Mouse (Mus musculus): ENCODE results near the gene Gm5089.
"Not testable (repeated sequence)": the region's sequence is repeated elsewhere in the genome, so short reads cannot be mapped to it uniquely, and the experiment has no call there.

Gm5089 gene

DNA sequence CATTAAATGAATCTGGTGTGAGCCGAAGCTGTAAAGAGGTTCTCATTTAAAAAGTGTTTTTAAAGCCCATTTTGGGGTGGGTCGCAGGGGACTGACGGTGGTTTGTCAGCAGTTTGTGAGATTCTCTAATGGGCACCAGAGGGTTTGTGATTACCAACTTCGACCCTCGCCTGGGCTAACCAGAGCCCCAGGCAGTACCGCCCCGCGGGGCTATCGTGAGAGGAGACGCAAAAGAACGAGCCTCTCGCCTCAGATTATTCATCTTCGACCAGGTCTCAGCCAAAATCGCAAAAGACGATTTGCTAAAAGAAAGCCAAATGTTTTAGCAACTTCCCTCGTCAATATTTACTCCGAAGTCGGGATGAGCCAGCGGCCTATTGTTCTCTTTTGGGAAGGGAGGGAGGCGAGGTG lies 26.4 kb upstream of the Gm5089 start:
- DNase-seq: no peak

DNA sequence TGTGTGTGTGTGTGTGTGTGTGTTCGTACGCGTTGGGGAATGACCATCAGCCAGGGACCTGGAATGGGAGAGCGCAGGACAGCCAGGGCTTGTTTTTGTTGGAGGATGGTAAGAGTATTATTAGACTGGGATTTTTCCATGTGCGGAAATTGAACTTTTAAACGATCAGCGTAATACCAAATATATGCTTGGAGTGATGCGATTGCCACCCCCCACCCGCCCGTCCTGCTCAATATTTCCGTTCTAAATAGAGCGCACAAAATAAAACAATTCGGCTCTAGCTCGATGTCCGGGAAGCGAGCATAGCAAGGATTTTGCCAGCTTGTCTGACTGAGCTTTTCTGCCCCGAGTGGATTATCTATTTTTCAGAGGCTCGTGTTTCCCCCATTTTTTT lies 25.9 kb upstream of the Gm5089 start:
- DNase-seq: no peak

DNA sequence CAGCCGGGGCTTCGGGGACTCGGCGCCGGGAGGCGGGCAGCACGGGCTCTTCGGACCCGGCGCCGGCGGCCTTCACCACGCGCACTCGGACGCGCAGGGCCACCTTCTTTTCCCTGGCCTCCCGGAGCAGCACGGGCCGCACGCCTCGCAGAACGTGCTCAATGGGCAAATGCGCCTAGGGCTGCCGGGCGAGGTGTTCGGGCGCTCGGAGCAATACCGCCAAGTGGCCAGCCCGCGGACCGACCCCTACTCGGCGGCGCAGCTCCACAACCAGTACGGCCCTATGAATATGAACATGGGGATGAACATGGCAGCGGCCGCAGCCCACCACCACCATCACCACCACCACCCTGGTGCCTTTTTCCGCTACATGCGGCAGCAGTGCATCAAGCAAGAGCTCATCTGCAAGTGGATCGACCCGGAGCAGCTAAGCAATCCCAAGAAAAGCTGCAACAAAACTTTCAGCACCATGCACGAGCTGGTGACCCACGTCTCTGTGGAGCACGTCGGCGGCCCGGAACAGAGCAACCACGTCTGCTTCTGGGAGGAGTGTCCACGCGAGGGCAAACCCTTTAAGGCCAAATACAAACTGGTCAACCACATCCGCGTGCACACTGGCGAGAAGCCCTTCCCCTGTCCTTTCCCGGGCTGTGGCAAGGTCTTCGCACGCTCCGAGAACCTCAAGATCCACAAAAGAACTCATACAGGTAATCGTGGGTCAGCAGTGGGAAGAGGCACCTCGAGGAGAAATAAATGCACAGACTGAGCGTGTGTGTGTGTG lies 25.3 kb upstream of the Gm5089 start:
- DNase-seq: no peak

DNA sequence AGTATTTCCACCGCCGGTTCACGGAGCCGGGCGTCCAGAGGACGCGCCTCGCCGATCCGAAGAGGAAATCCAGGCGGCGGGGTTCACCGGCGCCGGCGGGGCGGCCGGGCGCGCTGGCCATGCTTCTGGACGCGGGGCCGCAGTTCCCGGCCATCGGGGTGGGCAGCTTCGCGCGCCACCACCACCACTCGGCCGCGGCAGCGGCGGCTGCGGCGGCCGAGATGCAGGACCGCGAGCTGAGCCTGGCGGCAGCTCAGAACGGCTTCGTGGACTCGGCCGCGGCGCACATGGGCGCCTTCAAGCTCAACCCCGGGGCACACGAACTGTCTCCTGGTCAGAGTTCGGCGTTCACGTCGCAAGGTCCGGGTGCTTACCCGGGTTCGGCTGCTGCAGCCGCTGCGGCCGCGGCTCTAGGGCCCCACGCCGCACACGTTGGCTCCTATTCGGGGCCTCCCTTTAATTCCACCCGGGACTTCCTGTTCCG lies 24.7 kb upstream of the Gm5089 start:
- no peak for DNase-seq

DNA sequence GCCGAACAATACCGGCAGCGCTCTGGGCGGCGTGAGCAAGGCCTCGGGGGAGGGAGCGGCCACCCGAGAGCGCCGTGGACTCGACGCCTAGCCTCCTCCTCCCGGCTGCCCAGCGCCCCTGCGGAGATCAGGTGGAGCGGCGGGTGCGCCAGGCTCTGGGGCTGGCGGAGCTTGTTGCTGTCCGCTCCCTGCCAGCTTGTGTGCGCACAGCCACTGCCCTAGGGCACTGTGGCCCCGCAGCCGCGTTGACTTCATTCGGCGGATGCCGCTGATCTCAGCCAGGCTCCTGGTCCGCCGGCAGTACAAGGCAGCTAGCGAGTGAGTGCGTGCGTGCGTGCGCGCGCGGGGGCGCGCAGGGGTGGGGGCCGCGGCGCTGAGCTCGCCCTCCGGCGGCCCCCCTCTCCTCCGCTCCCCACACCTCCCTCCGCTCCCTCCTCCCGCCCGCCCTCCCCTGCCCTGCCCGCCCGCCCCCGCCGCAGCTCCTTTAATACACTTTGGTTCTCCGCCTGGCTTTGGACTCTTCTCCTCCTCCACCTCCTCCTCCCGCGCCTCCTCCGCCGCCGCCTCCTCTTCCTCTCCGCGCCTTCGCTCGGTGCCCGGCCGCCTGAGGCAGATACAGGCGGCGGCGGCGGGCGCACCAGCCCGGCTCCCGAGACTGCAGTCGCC lies 24.1 kb upstream of the Gm5089 start, which contains the start of gene Zic2:
Zic2 (plus strand) TSS at position 545 of the 666 bp plus-strand sequence.
- no peak for DNase-seq

DNA sequence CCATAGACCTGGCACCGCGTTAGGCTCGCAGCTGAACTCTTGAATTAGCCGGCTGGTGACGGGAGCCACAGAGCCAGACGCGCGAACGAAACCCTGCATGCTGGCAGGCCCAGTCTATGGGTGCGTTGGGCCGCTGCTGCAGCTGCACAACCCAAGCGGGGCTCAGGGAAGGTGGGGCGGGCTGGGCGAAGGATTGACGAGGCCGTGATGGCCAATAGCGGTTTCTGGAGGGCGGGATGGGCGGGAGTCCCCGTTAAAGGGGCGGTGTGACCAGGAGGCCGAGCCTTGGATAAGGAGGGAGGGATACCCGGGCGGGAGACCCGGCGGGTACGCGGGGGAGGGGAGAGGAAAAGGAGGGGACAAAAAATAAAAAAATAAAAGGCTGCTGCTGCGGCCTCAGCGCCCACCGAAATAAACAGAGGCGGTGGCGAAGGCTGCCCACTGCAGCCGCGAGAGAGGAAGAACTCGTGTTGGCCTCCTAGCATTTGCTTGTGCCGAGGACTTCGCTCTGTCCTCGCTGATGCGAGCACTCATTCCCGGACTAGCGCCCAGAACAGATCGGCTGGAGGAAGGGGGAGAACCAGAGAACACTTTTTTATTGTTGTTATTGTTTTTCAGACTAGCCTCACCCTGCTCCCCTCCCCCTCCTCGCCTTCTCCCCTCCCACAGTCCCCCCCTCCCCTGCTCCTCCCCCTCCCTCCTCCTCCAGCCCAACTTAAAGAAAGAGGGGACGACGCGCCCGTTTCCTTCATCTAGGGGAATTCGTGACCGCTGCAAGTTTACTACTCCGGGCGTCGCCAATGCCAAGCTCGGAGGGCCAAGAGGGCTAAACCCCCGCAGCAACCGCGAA lies 23.4 kb upstream of the Gm5089 start:
- DNase-seq: no peak

DNA sequence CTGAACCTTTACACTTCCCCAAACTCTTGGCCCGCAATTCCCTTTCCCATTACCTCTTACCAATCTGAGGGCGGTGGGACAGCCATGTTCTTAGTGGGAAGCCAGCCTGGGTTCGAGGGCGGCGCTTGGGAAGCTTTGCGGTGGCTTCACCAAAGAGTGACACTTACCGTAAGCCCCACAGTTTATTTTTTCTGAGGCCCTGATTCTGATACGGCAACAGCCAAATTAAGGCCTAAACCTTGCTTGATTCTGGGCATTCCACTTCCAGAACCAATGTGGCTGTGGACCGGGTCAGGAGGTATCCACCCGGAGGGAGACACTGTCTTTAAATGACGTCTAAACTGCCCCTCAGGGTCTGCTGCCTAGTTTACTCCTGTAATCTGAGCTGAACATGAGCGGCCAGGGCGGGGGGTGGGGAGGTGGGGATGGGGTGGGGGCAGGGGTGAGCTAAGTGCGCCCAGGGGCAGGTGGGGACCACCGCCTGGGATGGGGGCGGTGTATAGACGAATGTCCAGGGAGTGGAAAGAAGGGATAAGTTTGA lies 22.4 kb upstream of the Gm5089 start:
- no peak for DNase-seq

DNA sequence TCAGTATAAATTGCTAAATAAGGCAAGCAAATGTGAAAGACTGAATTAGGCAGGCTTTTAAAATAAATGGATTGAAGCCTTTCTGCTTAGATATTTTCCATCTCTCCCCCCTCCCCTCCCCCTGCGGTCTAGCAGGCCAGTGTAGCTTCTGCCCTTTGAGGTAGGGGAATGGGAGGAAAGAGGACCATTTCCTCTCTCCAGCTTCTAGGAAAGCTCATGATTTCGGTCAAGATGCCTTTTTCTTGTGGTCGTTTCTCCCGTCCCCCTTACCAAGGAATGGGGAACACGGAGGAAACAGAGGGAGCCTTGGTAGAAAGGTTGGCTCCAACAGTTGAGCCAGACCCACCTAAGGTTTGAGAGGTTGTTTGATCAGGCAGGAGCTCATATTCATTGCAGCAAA lies 21.7 kb upstream of the Gm5089 start:
- no peak for DNase-seq

DNA sequence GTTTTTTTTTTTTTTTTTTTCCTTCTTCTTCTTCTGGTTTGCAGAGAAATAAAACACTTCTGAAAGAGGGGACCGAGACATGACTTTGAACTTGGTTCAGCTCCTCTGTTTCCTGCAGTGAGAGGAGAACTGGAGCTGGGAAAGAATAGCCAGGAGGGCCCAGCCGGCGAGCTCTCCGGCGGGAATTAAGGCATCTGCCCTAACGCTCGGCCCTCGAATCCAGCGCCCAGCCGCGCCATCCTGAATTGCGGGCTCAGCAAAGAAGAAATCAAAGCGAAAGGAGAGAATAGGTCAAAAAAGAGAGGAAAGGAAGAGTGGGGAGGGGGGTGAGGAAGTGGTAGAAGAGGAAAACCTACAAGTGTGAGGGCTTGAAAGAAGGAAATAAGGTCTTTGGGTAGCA lies 21.2 kb upstream of the Gm5089 start:
- DNase-seq: no peak

DNA sequence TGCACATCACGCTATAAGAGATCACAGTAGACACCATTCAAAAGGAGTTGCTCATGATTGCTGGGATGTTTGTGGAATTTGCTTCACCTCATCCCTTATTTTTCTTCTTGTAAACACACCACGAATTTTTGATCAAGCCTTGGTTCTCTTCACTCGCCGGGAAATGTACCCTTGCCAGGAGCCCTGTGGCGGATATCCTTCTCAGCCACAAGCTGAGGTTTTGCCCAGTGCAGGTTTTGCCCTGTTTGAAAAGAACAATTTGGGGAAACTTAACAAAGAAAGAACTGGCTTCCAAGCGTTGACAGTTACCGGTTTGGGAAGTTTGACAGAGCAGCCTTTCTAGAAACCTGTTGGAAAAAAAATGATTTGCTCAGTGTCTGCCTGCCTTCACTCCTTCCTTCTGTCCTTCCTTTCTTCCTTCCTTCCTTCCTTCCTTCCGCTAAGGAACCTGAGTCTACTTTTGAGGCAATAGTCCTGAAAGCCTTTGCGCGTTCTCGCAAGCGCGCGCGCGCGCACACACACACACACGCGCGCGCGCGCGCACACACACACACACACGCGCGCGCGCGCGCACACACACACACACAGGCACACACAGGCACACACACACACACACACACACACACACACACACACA lies 20.7 kb upstream of the Gm5089 start:
- no peak for DNase-seq

DNA sequence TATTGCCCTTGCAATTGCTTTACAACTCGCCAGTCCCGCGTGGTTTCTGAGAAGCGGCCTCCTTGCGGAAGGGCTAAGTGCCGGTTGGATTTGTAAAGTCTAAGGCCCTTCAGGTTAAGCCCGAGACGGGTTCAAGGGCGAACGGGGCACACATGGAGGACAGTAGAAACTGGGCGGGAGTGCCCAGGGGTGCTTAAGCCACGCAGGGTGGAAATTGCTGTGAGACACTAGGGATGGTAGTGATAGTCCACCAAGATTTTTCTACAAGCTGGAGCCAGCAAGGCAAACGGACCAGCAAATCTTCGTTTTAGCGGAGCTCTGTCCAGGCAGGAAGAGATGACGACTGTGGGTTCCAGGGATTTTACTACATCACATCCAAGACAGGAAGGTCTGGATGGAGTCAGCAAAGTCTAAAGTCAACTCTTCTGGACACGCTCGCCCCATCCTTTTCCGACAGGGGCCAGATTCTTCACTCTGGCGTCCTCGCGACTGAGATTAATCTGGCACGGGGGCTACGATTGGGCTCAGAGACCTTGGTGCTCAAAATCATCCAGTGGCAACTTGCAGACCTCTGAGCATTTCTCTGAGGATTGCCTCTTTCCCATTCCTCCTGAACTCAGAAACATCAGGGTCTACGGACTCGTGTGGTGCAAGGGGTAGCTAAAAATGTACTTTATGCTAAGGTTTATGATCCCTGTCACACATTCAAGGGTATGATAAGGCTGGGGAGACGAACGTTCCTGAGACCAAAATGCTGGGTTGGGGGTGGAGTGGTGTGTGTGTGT lies 18.2 kb upstream of the Gm5089 start:
- DNase-seq: no peak

DNA sequence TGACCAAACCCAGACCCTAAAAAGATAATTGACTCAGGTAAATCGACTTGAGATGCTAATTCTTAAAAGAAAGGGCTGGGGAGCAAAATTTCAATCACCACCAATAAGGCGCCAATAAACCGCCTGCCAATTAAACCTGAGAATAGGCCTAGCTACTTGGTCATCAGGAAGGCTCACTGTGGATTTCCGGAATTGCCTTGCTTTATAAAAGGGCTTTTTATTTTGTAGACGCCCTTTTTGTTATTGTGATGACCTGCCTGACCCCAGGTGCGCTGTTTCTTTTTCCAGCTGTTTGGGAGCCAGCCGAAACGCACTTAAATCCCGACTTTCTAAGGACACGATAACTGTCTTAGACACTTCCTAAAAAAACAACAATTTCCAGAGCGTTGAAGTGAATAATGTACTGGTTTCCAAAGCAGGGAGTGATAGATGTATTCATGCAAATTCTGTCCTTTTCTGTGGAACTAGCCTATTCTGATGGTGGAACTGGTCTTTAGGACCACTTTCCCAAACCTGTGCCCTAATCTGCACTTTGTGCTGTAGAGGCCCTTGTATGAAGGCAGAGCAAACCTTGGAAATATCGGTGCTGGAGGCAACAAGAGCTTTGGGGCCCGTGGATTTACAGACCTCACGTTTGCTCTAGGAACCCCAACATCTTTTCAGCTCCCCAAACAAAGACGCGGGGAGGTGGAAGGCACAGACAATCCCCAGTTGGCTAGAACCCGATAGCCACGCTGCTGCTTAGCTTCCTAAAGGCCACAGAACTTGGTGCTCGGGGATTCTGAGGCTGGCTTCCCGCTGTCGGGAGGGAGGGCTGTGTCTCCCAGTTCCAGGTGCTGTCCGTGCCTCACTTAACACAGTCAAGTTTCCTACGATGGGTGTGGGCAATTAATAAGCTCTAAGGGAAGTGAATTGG lies 17.3 kb upstream of the Gm5089 start:
- no peak for DNase-seq

DNA sequence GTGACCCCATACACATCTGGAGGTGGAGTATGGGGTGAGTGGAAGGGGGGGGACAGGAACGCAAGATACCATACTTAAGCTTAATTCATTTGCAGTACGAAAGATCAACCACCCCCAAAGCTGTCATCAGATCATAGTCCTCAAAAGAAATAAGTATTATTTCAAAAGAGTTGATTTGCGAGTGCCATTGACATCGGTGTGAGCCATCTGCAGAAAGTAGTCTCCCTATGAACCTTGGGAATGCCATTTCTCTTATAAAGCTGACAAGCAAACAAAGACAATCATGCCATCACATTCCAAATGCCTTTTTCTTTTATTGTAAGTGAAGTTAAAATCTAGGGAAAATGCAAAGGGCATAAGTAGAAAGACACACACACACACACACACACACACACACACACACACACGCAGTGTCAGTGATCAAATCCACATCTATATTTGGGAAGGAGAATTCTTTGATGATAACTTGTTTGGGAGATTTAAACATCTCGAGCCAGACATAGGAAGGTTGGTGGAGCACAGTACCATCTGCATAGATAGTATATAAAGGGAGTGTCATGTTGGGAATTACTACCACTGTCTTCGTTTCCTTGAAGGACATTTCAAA lies 15.9 kb upstream of the Gm5089 start:
- no peak for DNase-seq

DNA sequence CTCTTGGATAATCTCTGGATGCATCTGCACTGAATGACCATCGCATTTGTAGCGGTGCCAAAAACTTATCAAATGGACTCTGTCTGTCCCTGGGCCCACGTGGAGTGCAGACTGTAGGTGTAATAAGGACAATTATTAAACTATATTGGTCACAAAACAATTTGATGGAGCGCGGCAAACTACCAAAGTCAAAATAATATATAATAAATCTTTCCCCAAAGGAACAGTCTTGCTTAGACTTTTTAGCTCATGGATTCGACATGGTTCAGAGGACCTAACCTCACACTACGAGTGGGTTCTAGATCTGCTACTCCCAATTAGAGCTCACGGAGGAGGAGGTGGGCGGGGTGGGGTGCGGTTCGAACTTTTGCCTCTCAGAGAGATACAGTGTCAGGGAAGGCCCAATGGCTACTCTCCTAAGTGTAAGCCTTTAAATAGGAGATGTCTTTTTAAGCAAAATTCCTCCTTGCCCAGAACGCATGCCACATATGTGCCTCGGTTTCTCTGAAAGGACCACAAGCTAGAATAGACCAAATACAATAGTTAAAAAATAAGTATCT lies 15.1 kb upstream of the Gm5089 start:
- no peak for DNase-seq

DNA sequence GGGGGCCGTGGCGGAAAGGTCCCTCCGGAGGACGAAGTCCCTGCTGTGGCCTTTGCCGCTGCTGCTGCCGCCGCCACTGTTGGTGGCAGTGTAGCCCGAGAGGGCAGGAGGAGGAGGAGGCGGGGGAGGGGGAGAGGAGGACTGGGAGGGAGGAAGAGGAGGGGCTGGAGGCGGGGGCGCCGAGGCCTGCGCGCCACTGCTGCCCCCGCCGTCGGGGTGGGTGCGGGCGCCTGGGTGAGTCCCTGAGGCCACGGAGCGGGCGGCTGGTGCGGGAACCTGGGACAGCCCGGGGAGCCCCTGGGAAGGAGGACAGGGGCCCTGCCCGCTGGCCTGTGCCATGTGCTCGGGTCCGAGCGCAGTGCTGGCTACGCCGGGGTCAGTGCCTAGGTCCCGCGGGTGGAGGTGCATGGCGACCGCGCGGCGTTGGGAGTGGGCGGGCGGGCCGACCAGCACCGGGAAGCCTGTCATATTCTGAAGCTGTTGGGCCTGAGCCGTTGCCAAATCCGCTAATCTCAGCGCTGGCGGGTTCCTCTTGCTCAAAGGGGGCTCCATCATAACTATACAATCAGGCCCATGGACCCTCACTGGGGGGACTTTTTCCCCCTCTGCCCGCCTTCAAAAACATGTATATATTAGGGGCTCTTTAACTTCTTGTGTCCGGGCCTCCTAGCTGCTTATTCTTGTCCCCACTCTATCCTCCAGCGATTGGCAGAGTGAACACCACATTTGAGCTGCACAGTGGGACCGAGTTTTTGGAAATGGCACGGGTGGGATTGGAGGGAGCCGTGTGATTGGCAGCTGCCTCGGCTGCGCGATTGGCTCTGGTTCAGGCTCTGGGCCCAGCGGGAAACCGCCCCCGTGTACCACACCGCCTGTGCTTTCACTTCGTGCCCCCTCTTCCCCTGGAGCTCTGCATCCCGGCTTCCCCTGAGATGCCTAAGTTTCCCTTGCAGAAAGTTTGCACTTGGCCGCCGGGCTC lies 14.1 kb upstream of the Gm5089 start, which contains the start of gene Zic5:
Zic5 (minus strand) TSS at position 915 of the 979 bp plus-strand sequence.
- DNase-seq: no peak

DNA sequence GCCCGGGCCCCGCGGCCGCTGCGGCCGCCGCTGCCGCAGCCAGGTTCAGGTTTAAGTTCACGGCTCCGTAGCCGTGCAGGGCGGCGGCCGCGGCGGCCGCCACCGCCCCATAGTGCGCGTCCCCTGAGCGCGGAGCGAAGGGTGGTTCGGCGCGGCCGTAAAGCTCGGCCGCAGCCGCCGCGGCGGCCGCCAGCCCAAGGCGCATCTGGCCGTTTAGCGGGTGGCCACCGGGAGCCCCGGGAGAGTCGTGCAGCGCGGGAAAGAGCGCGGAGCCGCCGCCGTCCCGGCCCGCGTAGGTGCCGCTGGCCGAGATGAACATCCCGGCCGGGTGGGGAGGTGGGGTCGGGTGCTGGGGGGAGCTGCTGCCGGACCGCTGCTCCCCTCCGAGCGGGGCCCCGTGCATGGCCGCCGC lies 13.4 kb upstream of the Gm5089 start:
- no peak for DNase-seq

DNA sequence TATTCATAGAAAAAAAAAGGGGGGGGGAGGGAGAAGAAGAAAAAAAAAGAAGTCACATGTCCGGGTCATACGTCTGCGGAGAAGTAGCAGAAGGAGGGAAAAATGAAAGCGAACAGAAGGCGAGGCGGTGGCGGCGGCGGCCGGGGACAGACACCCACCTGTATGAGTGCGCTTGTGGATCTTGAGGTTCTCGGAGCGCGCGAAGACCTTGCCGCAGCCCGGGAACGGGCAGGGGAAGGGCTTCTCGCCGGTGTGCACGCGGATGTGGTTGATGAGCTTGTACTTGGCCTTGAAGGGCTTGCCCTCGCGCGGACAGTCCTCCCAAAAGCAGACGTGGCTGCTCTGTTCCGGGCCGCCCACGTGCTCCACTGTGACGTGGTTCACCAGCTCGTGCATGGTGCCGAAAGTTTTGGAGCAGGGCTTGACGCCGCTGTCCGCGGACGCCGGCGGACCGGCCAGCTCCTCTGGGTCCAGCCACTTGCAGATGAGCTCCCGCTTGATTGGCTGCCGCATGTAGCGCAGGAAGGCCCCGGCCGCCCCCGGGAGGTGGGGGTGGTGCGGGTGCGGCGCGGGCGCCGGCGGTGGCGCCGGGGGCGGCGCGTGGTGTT lies 12.9 kb upstream of the Gm5089 start:
- DNase-seq: not testable (repeated sequence)

DNA sequence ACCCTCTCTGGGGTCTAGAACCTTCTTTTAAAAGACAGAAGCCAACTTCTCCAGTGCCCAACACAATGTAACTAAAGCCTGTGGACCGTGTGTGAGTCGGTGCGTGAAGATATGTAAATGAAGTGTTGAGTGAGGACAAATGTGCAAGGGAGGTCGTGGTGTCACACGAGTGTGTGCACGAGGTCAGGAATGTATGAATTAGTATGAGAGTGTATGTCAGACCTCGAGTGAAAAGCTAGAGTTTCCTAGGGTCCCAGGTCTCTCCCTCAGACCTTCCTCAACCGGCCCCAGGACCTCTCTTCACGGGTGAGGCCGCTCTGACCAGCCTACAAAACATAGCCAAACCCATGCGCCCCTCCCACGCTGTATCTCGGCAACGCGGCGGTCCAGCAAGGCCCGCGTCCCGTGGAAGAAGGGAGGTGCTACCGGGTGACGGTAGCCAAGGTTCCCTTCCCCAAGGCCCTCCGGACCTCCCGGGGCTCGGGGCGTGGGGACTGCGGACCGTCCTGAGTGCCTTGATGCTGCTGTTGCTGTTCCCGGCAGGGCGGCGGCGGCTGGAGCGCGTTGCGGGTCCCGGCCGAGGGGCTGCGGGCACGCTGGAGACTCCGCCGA lies 12.3 kb upstream of the Gm5089 start:
- DNase-seq: no peak
